Mouse (Mus musculus) heart, postnatal 10 days (tissue): ENCODE measurements around the gene Pkd1l3. TPM values are rescaled to one million over a fixed set of nuclear protein-coding genes. Genes with fewer than 3 reads are reported as not detected.

Source experiments
- DNase-seq, 2 experiments: peaks; one replicate each; pipeline ENCODE4 v3.0.0; 2021
- intact Hi-C: fragments of 180-260 bp; cut with DNase I; formaldehyde crosslinking; loops from one replicate; pipeline ENCODE4 v1.15.1; 2025
- total RNA-seq, 2 experiments: library from RNA; stranded (reverse); gene quantifications; 2 replicates each; pipeline ENCODE4 v1.2.3; 2021

The Pkd1l3 gene
- under 1 TPM in 1 of 2 experiments, not detected in 1; 0.26 TPM for total RNA-seq

GRCm38 (mm10) chr8:109614243-109615210 is at the start of gene Pkd1l3:
Gene Pkd1l3 (plus strand): TSS chr8:109614517.
- no peak for DNase-seq
- intact Hi-C loops, result loop anchor here (5.0 kb wide), 1 partner anchor 163 kb away; the partner anchor contains the start of gene Ap1g1

DNA sequence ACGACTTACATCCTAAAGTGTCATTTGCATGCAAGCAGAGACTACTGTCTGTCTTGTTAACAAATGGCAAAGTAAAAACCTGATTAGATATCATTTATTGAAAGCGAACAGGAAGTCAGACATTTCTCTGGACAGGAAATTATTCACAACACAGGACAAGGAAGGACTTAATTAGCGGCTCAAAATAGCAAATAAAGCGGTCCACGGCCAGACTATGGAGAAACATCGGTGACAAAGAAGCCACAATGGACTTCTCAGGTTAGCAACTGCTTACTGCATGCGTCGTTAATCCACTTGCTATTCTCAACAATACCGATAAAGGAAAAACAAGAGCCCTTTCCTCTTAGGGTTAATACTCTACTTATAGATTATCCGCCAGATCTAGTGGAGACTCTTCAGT is 49.6 kb upstream of the Pkd1l3 start:
- intact Hi-C loops, result loop anchor here (5.0 to 10.0 kb wide), 2 partner anchors 213 to 1980 kb away; partner anchors contain the start of genes Ap1g1 and Psmd7
- peak in 1 of 2 experiments; percentile 10 for DNase-seq

DNA sequence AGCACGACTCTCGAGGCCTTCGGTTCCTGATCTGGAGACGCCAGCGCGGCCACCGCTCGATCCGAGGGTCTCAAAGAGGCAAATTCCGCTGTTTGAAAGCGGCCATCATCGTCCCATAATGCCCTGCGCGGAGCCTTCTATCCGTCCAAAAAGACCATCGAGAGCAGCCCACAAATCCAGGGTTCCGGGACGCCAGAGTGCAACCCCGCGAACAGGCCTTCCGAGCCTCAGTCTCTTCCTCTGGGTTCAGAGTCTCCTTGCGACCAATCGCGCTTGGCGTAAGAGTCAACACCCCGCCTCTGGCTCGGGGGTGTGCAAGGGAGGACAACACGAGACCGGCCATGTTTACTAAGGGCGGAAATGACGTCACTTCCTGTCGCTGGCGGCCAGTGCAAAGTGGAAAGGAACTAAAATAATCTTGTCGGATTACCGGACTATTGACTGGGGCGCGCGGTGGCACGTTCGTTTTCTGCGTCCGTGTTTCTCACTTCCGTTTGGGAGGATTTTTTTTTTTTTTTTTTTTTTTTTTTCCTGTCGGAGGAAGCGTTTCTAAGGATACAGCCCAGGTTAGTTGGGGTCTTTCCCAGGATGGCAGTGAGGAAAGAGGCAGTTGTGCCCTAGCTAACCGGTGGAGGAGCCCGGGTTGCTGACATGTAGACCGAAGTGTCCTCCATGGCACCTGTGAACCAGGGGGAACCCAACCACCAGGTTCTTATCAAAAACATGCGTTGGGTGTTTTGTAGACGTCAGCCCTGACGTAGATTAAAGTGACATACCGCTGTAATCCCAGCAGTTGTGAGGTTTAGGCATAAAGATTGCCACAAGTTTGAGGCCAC is 48.6 kb upstream of the Pkd1l3 start, which contains the start of the genes Dhx38 and Txnl4b:
TSS of gene Dhx38 (minus strand) at position 364 of the 836 bp plus-strand sequence.
TSS of gene Txnl4b (plus strand) at position 395 of the 836 bp plus-strand sequence.
- intact Hi-C loops, result loop anchor here (2.0 to 10.0 kb wide), 3 partner anchors 43 to 1981 kb away; partner anchors contain the start of genes Ap1g1, Dhodh and Psmd7
- DNase-seq, result peak; percentile 99 to 100

DNA sequence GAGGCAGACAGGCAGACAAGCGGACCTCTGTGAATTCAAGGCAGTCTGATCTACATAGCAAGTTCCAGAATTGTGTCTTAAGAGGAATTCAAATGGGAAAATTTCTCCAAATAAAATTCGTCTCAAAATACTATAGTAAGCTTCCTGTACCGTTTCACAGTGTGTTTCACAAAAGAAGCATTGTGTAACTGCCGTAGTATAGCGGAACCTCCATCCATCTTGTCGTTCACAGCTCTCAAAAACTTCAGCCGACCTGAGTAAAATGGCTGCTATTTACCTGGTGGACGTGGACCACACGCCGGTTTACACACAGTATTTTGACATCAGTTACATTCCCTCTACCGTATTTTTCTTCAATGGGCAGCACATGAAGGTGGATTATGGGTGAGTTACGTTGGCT is 43.2 kb upstream of the Pkd1l3 start:
- no peak for DNase-seq
- intact Hi-C loops, result no loop called here

DNA sequence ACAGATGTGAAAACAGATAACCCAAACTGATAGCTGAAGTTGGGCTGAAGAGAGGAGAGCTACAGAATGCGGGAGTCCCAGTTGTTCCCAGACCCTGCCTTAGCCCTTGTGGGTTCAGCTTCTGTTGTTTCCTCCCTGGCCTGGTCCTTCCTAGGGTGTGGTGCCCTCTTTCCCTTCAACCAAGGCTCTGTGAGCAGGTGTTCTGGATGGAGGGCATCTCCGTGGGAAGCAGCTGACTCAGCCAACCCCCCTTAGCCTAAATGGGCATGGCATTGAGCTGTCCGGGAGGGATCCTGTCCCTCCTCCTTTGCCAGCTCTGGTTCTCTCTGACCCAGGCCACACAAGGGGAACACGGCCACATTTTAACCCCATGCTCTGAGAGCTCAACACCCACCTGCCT is 38.0 kb upstream of the Pkd1l3 start:
- intact Hi-C loops, result no loop called here

DNA sequence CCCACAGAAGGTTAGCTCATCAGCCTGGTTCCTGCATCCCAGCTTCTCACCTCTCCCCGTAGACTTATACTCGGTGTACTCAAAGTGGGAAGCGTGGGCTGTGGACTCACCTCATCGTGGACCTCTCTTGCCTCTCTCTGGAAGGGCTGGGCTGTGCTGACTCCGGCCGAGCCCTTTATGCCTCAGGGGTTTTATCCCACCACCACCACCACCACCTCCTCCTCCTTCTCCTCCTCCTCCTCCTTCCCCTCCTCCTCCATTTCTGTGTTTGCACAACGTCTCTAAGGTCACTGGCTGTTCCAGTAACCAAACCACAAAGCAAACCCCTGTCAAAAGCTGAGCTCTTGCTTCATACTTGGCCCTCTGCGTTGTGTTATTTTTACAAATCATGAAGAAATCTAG is 35.4 kb upstream of the Pkd1l3 start, which contains the start of gene Hp:
TSS of gene Hp (minus strand) at position 273 of the 402 bp plus-strand sequence.
- intact Hi-C loops, result no loop called here
- DNase-seq, result no peak

More for the DNA sequence above, 38.0 kb upstream of the Pkd1l3 start:
- no peak for DNase-seq

GRCm38 (mm10) chr8:109584293-109584692 is 30.0 kb upstream of the Pkd1l3 start:
- intact Hi-C loops, result no loop called here
- DNase-seq, result no peak

GRCm38 (mm10) chr8:109584830-109585229 is 29.5 kb upstream of the Pkd1l3 start:
- intact Hi-C loops, result no loop called here
- DNase-seq, result no peak

DNA sequence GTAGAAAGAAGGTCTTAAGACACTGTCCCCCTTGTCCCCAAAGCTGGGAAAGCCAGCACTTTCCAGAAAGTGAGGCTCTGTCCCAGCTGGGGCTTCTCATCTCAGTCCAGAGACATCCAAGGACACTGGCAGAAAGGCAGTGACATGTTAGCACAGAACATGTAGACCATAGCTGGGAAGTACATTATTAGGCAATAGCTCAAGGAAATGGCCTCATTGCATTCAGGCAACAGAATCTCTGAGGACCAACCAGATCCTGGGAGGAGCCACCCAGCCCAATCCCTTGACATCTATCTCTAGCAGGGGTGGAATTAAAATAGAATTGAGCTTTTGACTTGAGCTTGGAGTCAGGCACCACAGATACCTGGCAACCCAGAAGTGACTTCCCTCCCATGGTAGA is 28.7 kb upstream of the Pkd1l3 start:
- no peak for DNase-seq
- intact Hi-C loops, result no loop called here

DNA sequence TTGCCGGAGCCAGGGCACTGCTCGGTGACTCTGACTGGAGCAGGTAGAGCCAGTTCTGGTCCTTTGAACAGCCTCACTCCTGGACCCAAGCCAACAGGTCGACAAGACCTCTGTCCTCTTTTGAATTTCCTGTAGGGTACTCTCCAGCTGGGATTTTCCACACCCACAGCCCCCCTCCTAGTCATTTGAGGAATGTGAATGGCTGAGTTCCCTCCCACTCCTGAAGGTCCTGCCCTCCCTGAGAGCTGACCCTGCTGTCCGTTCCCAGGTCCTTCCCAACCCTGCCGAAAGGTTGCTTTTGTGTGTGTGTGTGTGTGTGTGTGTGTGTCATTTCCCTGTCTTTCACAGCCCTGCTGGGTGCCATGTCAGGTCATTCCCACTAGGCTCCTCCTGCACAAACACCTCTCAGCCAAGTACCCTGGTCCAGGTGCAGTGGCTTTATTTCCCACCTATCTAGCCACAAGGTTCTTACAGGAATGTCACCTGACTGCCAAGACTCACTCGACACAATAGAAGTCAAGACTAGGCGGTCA is 27.3 kb upstream of the Pkd1l3 start:
- DNase-seq, result no peak
- intact Hi-C loops, result no loop called here

- DNase-seq, result no peak
- intact Hi-C loops, result no loop called here
Measured at GRCm38 (mm10) chr8:109590901-109591300, 23.4 kb upstream of the Pkd1l3 start.

GRCm38 (mm10) chr8:109591367-109591766 is 22.9 kb upstream of the Pkd1l3 start:
- no peak for DNase-seq
- intact Hi-C loops, result no loop called here

DNA sequence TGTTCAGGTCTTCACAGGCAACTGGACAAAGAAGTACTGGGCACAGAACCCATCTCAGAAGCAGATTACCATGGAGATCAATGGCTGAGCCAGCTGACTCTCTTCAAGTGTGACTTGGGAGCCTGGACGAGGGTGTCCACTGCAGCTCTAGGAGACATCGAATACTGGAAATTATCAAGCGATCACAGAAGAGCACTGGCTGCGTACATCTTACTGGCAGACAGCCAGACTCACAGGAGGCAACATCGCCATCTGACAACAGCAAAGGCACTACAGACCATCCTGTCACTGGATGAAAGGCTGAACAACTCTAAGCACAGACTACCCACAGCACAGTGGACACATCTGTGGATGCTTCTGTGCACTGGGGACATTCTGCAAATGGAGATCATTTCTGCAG is 22.2 kb upstream of the Pkd1l3 start:
- intact Hi-C loops, result no loop called here
- no peak for DNase-seq

GRCm38 (mm10) chr8:109593117-109593788 is 21.1 kb upstream of the Pkd1l3 start:
- intact Hi-C loops, result no loop called here
- peak in 1 of 2 experiments; percentile 27 for DNase-seq

- intact Hi-C loops, result no loop called here
- DNase-seq, result peak; percentile 29 to 69
Measured at GRCm38 (mm10) chr8:109595854-109596253, 18.5 kb upstream of the Pkd1l3 start.

DNA sequence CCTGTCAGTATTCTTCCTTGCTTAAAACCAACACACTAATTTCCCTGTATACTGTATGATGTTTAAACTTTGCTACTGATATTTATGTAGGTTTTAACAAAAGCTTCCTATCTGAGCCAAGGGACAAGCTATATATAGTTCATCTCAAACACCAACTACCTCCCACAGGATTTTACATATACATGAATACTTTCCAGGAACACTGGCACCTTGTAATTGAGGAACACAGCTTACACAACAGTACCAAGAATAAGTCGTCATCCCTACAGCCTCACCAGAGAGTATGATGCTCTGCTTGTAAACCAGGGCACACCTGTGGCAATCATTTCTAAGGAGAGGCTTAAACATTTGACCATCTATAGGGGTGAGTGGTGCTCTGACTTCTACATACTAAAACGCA is 7.6 kb upstream of the Pkd1l3 start:
- intact Hi-C loops, result loop anchor here (5.0 kb wide), 2 partner anchors 86 to 101 kb away; partner anchors contain the start of genes Ist1 and Zfp821

GRCm38 (mm10) chr8:109607650-109608049 is 6.7 kb upstream of the Pkd1l3 start:
- DNase-seq, result no peak

More for the DNA sequence above, 7.6 kb upstream of the Pkd1l3 start:
- no peak for DNase-seq

GRCm38 (mm10) chr8:109608271-109609152 is 5.8 kb upstream of the Pkd1l3 start, which contains the start of gene Dhodh:
Gene Dhodh (minus strand): TSS chr8:109608673.
- intact Hi-C loops, result loop anchor here (2.0 to 5.0 kb wide), 3 partner anchors 42 to 99 kb away; partner anchors contain the start of genes Ist1 and Zfp821
- peak; percentile 97 to 98 for DNase-seq

More at GRCm38 (mm10) chr8:109607650-109608049, 6.7 kb upstream of the Pkd1l3 start:
- intact Hi-C loops, result loop anchor here (2.0 to 5.0 kb wide), 3 partner anchors 41 to 100 kb away; partner anchors contain the start of genes Ist1 and Zfp821
